Mouse (Mus musculus): ENCODE measurements around the gene Scai. TPM values are rescaled to one million over a fixed set of nuclear protein-coding genes. Genes with fewer than 3 reads are reported as not detected.

Gene Scai
- polyA plus RNA-seq, 1 experiment from 2014 or later = 1.4 TPM

Other genes with a start within 250 kb of the Scai start
- 0.70 and 0.85 TPM in 2 replicates for gene Wdr38, start 193.3 kb downstream of the Scai start, polyA plus RNA-seq (2015; fragmentation: Nextera tagmentation; extraction: Ambion mirVana)
- 45.8 and 48.6 TPM in 2 replicates for gene Arpc5l, start 185.4 kb downstream of the Scai start, polyA plus RNA-seq (2015; fragmentation: Nextera tagmentation; extraction: Ambion mirVana)
- gene Rpl35, start 185.1 kb downstream of the Scai start, polyA plus RNA-seq (2015; fragmentation: Nextera tagmentation; extraction: Ambion mirVana) = 456 and 532 TPM in 2 replicates
- gene Golga1, start 125.2 kb downstream of the Scai start, polyA plus RNA-seq (2015; fragmentation: Nextera tagmentation; extraction: Ambion mirVana) = 10.1 and 10.4 TPM in 2 replicates
- 32.9 and 40.5 TPM in 2 replicates for gene Ppp6c, start 35.7 kb upstream of the Scai start, polyA plus RNA-seq (2015; fragmentation: Nextera tagmentation; extraction: Ambion mirVana)